Mouse (Mus musculus) myocyte (in vitro differentiated cells): Measurements from ENCODE around the gene Drosha.

ENCODE experiments used
- MAX ChIP-seq: IDR thresholded peaks from one replicate; pipeline ENCODE4 v1.6.1; 2011; ENCODE audit warnings: low read depth, mild to moderate bottlenecking, control low read depth
- POLR2A ChIP-seq: IDR thresholded peaks from one replicate; pipeline ENCODE4 v1.6.1; 2011; ENCODE audit warnings: low read depth, mild to moderate bottlenecking, control low read depth, moderate library complexity; ENCODE audit not compliant: insufficient read length
- POLR2AphosphoS2 ChIP-seq: IDR thresholded peaks from one replicate; pipeline ENCODE4 v1.6.1; 2011; ENCODE audit warnings: low read depth, control low read depth; ENCODE audit not compliant: insufficient read length
- TCF3 ChIP-seq: IDR thresholded peaks from one replicate; pipeline ENCODE4 v1.6.1; 2011; ENCODE audit warnings: low read depth, control low read depth; ENCODE audit not compliant: insufficient read length
- USF1 ChIP-seq: IDR thresholded peaks from one replicate; pipeline ENCODE4 v1.6.1; 2011; ENCODE audit warnings: low read depth, mild to moderate bottlenecking, control low read depth, moderate library complexity

DNA sequence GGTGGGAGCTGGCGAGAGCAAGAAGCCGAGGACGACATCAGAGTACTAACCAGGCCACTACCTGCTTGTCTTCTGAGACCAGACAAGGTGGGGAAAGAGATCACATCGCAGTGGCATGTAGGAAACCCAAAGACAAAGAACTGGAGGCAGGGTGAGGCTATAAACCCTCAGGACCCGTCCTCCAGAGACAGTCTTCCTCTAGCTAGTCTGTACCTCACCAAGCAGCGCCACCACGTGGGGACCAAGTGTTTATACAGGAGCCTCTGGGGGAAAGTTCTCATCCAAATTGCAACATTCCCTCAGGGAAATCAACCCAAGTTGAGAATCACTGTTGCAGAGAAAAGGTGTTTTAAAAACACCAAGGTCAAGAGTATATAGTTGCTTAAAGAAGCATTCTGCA is 18.2 kb downstream of the Drosha start:
- TF ChIP-seq POLR2A: no peak
- no peak for TF ChIP-seq POLR2AphosphoS2
- TF ChIP-seq TCF3: no peak
- no peak for TF ChIP-seq MAX
- no peak for TF ChIP-seq USF1
